Mouse (Mus musculus): ENCODE data around the gene Arnt2. TPM values are rescaled to one million over a fixed set of nuclear protein-coding genes. Genes with fewer than 3 reads are reported as not detected.

The Arnt2 gene
- polyA plus RNA-seq (2012; ENCODE audit: insufficient read depth, insufficient read length, low replicate concordance, missing spikeins) = not detected in 2 replicates

- H3K4me1 ChIP-seq (ENCODE audit: control insufficient read depth, insufficient read depth, low read length) = peaks cover 5% of the 10 kb centered on the region
- peak within 1 kb of the TSS; percentile 60 for H3K27ac ChIP-seq (ENCODE audit: insufficient read depth, low read depth, low read length)
- TF ChIP-seq POLR2A (IDR thresholded peaks at IDR 0.05; ENCODE audit: insufficient read depth, low read depth, low read length) (peak; percentile 30; the same call in 1 of the 2 replicates), CTCF (IDR thresholded peaks at IDR 0.05; ENCODE audit: insufficient read depth, low read depth, low read length) (0 out of 2 replicates have a peak, but pooled peaks have one; percentile 8)
- under 1% methylated on average over 65 of the region's 69 CpGs for WGBS
- H3K4me3 ChIP-seq (ENCODE audit: insufficient read depth, low read depth, low read length) = peak within 1 kb of the TSS; percentile 57
Observed at GRCm38 (mm10) chr7:84409896-84410521, at the start of gene Arnt2. Gene Arnt2, minus strand, starts transcription at chr7:84410176.

- no peak overlapping the region for H3K27ac ChIP-seq (ENCODE audit: insufficient read depth, low read depth, low read length)
- no peaks in the 10 kb centered on the region for H3K4me1 ChIP-seq (ENCODE audit: control insufficient read depth, insufficient read depth, low read length)
- TF ChIP-seq CTCF (IDR thresholded peaks at IDR 0.05; ENCODE audit: insufficient read depth, low read depth, low read length) (no peak), POLR2A (IDR thresholded peaks at IDR 0.05; ENCODE audit: insufficient read depth, low read depth, low read length) (no peak)
- no peak overlapping the region for H3K4me3 ChIP-seq (ENCODE audit: insufficient read depth, low read depth, low read length)
Observed at GRCm38 (mm10) chr7:84451681-84452080, 41.7 kb upstream of the Arnt2 start.

- WGBS = 36% methylated on average over 2 of the region's 2 CpGs
- Histone ChIP-seq H3K27ac (ENCODE audit: insufficient read depth, low read depth, low read length) (no peak overlapping the region), H3K4me3 (ENCODE audit: insufficient read depth, low read depth, low read length) (no peak overlapping the region), H3K4me1 (ENCODE audit: control insufficient read depth, insufficient read depth, low read length) (peaks cover 3% of the 10 kb centered on the region)
- TF ChIP-seq CTCF (IDR thresholded peaks at IDR 0.05; ENCODE audit: insufficient read depth, low read depth, low read length) (no peak), POLR2A (IDR thresholded peaks at IDR 0.05; ENCODE audit: insufficient read depth, low read depth, low read length) (no peak)
Observed at GRCm38 (mm10) chr7:84449066-84449465, 39.1 kb upstream of the Arnt2 start.

- no peak for TF ChIP-seq POLR2A (IDR thresholded peaks at IDR 0.05; ENCODE audit: insufficient read depth, low read depth, low read length)
- no peak for TF ChIP-seq CTCF (IDR thresholded peaks at IDR 0.05; ENCODE audit: insufficient read depth, low read depth, low read length)
- H3K4me1 ChIP-seq (ENCODE audit: control insufficient read depth, insufficient read depth, low read length) = peaks cover 3% of the 10 kb centered on the region
- H3K27ac ChIP-seq (ENCODE audit: insufficient read depth, low read depth, low read length) = no peak overlapping the region
- H3K4me3 ChIP-seq (ENCODE audit: insufficient read depth, low read depth, low read length) = no peak overlapping the region
Observed at GRCm38 (mm10) chr7:84448512-84448911, 38.5 kb upstream of the Arnt2 start.

GRCm38 (mm10) chr7:84447740-84448435 is 37.9 kb upstream of the Arnt2 start:
- no peak overlapping the region for H3K4me3 ChIP-seq (ENCODE audit: insufficient read depth, low read depth, low read length)
- H3K27ac ChIP-seq (ENCODE audit: insufficient read depth, low read depth, low read length) = no peak overlapping the region
- peaks cover 3% of the 10 kb centered on the region for H3K4me1 ChIP-seq (ENCODE audit: control insufficient read depth, insufficient read depth, low read length)
- 78% methylated on average over 5 of the region's 5 CpGs for WGBS
- TF ChIP-seq CTCF (IDR thresholded peaks at IDR 0.05; ENCODE audit: insufficient read depth, low read depth, low read length) (no peak), POLR2A (IDR thresholded peaks at IDR 0.05; ENCODE audit: insufficient read depth, low read depth, low read length) (no peak)

GRCm38 (mm10) chr7:84447060-84447459 is 37.1 kb upstream of the Arnt2 start:
- H3K4me1 ChIP-seq (ENCODE audit: control insufficient read depth, insufficient read depth, low read length) = peaks cover 3% of the 10 kb centered on the region
- WGBS = 32% methylated on average over 4 of the region's 4 CpGs
- TF ChIP-seq POLR2A (IDR thresholded peaks at IDR 0.05; ENCODE audit: insufficient read depth, low read depth, low read length) (no peak), CTCF (IDR thresholded peaks at IDR 0.05; ENCODE audit: insufficient read depth, low read depth, low read length) (no peak)
- H3K27ac ChIP-seq (ENCODE audit: insufficient read depth, low read depth, low read length) = no peak overlapping the region
- no peak overlapping the region for H3K4me3 ChIP-seq (ENCODE audit: insufficient read depth, low read depth, low read length)

GRCm38 (mm10) chr7:84442343-84442911 is 32.5 kb upstream of the Arnt2 start:
- no peak overlapping the region for H3K4me3 ChIP-seq (ENCODE audit: insufficient read depth, low read depth, low read length)
- TF ChIP-seq POLR2A (IDR thresholded peaks at IDR 0.05; ENCODE audit: insufficient read depth, low read depth, low read length) (no peak), CTCF (IDR thresholded peaks at IDR 0.05; ENCODE audit: insufficient read depth, low read depth, low read length) (no peak)
- WGBS = 53% methylated on average over 2 of the region's 2 CpGs
- peaks cover 3% of the 10 kb centered on the region for H3K4me1 ChIP-seq (ENCODE audit: control insufficient read depth, insufficient read depth, low read length)
- H3K27ac ChIP-seq (ENCODE audit: insufficient read depth, low read depth, low read length) = no peak overlapping the region

GRCm38 (mm10) chr7:84439606-84440005 is 29.6 kb upstream of the Arnt2 start:
- TF ChIP-seq CTCF (IDR thresholded peaks at IDR 0.05; ENCODE audit: insufficient read depth, low read depth, low read length) (no peak), POLR2A (IDR thresholded peaks at IDR 0.05; ENCODE audit: insufficient read depth, low read depth, low read length) (no peak)
- Histone ChIP-seq H3K4me3 (ENCODE audit: insufficient read depth, low read depth, low read length) (no peak overlapping the region), H3K27ac (ENCODE audit: insufficient read depth, low read depth, low read length) (no peak overlapping the region), H3K4me1 (ENCODE audit: control insufficient read depth, insufficient read depth, low read length) (no peaks in the 10 kb centered on the region)
- 94% methylated on average over 1 of the region's 1 CpGs for WGBS

GRCm38 (mm10) chr7:84434901-84435300 is 24.9 kb upstream of the Arnt2 start:
- no peak overlapping the region for H3K27ac ChIP-seq (ENCODE audit: insufficient read depth, low read depth, low read length)
- no peak for TF ChIP-seq CTCF (IDR thresholded peaks at IDR 0.05; ENCODE audit: insufficient read depth, low read depth, low read length)
- no peak for TF ChIP-seq POLR2A (IDR thresholded peaks at IDR 0.05; ENCODE audit: insufficient read depth, low read depth, low read length)
- 76% methylated on average over 2 of the region's 2 CpGs for WGBS
- no peak overlapping the region for H3K4me3 ChIP-seq (ENCODE audit: insufficient read depth, low read depth, low read length)
- H3K4me1 ChIP-seq (ENCODE audit: control insufficient read depth, insufficient read depth, low read length) = peaks cover 3% of the 10 kb centered on the region; the same call in 1 of the 2 replicates

Data from olfactory bulb, adult 2 months (tissue).